Mouse (Mus musculus) activated CD4-positive, CD25-positive, alpha-beta regulatory T cell, adult 4 months (primary cell): Measurements from ENCODE around the gene Sh3rf1. TPM values are rescaled to one million over a fixed set of nuclear protein-coding genes. Genes with fewer than 3 reads are reported as not detected.
A peak's percentile ranks its signal among the peaks of the same experiment; 100 is the strongest.

Experiments used
- ATAC-seq: one replicate; pipeline ENCODE4 v1.8.0; 2017
- polyA plus RNA-seq, 2 experiments: library from polyadenylated mRNA; unstranded; fragments of 100-300 nt; shearing (Covaris generic); gene quantifications; one replicate each; pipeline ENCODE4 v1.2.1; 2017

The Sh3rf1 gene
- polyA plus RNA-seq, 2 experiments from 2014 or later: 5.6 to 6.5 TPM

- ATAC-seq: no peak
Measured at GRCm38 (mm10) chr8:61263691-61264090, 40.0 kb downstream of the Sh3rf1 start.

GRCm38 (mm10) chr8:61264881-61265280, 41.2 kb downstream of the Sh3rf1 start:
- no peak for ATAC-seq

- ATAC-seq: no peak
Measured at GRCm38 (mm10) chr8:61265390-61265789, 41.7 kb downstream of the Sh3rf1 start.

GRCm38 (mm10) chr8:61267061-61267460, 43.4 kb downstream of the Sh3rf1 start:
- no peak for ATAC-seq

GRCm38 (mm10) chr8:61267692-61268091, 44.0 kb downstream of the Sh3rf1 start:
- ATAC-seq: no peak

GRCm38 (mm10) chr8:61268233-61268916, 44.7 kb downstream of the Sh3rf1 start:
- no peak for ATAC-seq

GRCm38 (mm10) chr8:61270016-61270415, 46.3 kb downstream of the Sh3rf1 start:
- peak; percentile 34 for ATAC-seq

- peak; percentile 78 for ATAC-seq
Measured at GRCm38 (mm10) chr8:61270541-61270940, 46.9 kb downstream of the Sh3rf1 start.

GRCm38 (mm10) chr8:61270961-61271360, 47.3 kb downstream of the Sh3rf1 start:
- peak; percentile 58 for ATAC-seq

- no peak for ATAC-seq
Measured at GRCm38 (mm10) chr8:61272838-61273237, 49.2 kb downstream of the Sh3rf1 start.

GRCm38 (mm10) chr8:61273307-61274221, 49.9 kb downstream of the Sh3rf1 start:
- no peak for ATAC-seq

- ATAC-seq: no peak
Measured at GRCm38 (mm10) chr8:61274602-61275462, 51.2 kb downstream of the Sh3rf1 start.

- ATAC-seq: peak; percentile 74
Measured at GRCm38 (mm10) chr8:61275463-61276356, 52.0 kb downstream of the Sh3rf1 start.

GRCm38 (mm10) chr8:61276397-61276796, 52.7 kb downstream of the Sh3rf1 start:
- ATAC-seq: peak; percentile 26

- ATAC-seq: no peak
Measured at GRCm38 (mm10) chr8:61279030-61279429, 55.4 kb downstream of the Sh3rf1 start.

GRCm38 (mm10) chr8:61282303-61283168, 58.9 kb downstream of the Sh3rf1 start:
- ATAC-seq: peak; percentile 48

GRCm38 (mm10) chr8:61283169-61284081, 59.8 kb downstream of the Sh3rf1 start:
- peak; percentile 59 for ATAC-seq

GRCm38 (mm10) chr8:61285896-61286295, 62.2 kb downstream of the Sh3rf1 start:
- no peak for ATAC-seq

- ATAC-seq: no peak
Measured at GRCm38 (mm10) chr8:61286394-61286793, 62.7 kb downstream of the Sh3rf1 start.
